Mouse (Mus musculus) colon, adult 2 months (tissue): ENCODE measurements around the gene Gm10230. TPM values are rescaled to one million over a fixed set of nuclear protein-coding genes. Genes with fewer than 3 reads are reported as not detected.

ENCODE experiments used
- polyA plus RNA-seq: library from polyadenylated mRNA; depleted of rRNA; stranded (reverse); fragments of >200 nt; gene quantifications from 2 replicates; pipeline ENCODE4 v1.2.3, GENCODE M21; 2012; rRNA removed

Gene Gm10230
- polyA plus RNA-seq = not detected in 2 replicates

GRCm38 (mm10) chrX:27494782-27495181 lies at the start of gene Gm10230:
Gene Gm10230 (minus strand): TSS chrX:27494882.

